Mouse (Mus musculus) cerebellum, adult (tissue): ENCODE results near the gene Cyth1.

ENCODE experiments used
- ATAC-seq: cut with Nextera tagmentation; 2 replicates; pipeline ENCODE4 v1.9.2; 2017; ENCODE audit warnings: mild to moderate bottlenecking, moderate library complexity, mixed read lengths; ENCODE audit not compliant: insufficient number of reproducible peaks, low FRiP score, low TSS enrichment

Cyth1 gene

DNA sequence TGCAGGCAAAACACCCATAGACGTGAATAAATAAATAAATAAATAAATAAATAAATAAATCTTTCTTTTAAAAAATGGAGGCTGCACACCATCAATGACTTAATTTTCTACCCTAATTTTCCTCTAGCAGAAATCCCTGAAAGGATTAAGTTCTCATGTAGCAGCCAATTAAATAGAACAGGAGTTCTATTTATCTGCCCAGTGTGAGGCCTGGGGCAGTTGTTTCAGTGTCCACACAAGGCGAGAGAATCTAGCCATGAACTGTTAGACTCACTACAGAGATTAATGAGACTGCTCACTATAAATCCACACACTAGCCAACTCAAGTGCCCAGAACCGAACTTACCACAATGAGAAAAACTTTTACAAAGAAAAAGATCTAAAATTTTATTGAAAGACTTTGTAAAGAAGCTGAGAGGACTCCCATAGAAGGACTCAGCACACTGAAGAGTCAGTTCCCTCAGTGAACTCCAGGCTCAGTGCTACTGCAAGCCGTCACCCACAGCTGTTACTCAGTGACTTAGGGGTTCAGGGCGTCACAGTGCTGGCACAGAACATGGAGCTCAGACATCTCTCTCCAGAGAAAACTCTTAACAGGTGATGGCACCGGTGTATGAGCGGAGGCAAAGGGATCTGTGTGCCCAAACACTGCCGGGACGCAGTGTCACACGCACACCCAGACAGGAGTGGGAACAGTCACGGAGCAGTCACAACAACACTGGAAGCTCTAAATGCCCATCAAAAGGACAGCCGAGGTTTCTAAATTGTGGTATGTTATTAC lies 23.1 kb downstream of the Cyth1 start:
- no peak for ATAC-seq

DNA sequence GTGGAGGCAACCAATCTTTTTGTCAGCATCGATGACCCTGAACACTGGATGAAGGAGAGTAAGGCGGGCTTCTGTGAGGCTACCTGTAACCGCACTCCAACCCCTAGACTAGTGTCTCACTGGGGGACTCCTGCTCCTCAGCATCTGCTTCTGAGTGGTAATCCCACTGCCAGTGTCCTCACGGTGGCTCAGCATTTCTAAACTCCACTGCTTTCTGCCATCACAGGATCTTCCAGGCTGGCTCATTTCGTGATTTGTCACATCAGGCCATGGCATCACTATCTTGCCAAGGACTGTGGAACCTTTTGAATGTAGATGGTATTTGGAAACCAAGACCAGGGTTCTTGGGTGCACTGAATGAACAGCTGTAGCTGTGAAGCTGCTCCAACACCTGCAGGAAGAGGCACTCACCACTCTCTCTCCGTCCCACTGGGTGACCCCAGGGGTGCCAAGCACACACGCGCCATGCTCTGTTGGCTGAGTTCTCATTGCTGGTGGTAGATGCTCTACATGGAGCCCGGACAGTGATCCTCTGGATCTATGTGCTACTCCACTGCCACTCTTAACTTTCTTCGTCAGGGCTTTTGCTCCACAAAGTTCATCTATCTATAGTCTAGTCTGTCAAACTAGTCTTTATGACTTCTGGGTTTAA lies 24.9 kb downstream of the Cyth1 start:
- no peak; the same call in 1 of the 2 replicates for ATAC-seq

DNA sequence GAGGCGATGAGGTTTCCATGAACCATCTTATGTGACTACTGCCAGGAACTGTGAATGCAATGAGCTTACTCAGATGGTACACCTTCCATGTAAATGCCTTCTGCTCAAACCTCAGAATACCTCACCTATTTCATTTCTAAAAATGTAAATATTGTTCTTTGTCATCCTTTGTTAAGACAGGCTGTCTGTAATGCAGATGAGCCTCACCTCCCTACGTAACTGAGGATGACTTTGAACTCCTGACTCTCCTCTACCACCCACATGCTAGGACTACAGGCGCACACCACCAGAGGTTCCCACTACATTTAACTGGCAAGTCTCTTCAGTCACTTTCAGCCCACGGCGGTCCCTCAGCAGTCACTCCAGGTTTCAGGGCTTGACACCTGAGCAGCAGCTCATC lies 25.5 kb downstream of the Cyth1 start:
- ATAC-seq: no peak

DNA sequence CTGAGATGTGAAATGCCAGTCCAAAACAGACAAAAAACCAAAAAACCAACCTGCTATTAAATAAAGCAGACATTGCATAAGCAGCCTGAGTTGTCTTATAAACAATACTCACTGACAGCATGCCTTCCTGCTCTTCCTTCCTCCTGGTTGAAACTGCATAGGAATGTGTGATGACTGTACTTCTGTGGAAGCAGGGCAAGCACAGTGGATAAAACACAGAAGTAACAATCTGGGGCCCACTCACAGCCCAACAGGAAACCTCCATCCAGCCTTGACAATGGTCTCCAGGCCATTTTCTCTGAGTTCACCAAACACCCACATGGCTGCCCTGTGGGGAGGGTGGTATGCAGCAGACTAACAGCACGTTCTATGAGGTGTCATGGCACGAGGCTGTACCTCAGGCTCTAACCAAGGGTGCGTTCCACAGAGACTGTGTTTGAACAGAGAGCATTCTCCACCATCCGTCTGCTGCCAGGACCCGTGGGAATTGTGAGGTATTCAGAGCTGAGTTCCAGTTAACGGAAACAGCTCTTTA lies 26.0 kb downstream of the Cyth1 start:
- no peak for ATAC-seq

DNA sequence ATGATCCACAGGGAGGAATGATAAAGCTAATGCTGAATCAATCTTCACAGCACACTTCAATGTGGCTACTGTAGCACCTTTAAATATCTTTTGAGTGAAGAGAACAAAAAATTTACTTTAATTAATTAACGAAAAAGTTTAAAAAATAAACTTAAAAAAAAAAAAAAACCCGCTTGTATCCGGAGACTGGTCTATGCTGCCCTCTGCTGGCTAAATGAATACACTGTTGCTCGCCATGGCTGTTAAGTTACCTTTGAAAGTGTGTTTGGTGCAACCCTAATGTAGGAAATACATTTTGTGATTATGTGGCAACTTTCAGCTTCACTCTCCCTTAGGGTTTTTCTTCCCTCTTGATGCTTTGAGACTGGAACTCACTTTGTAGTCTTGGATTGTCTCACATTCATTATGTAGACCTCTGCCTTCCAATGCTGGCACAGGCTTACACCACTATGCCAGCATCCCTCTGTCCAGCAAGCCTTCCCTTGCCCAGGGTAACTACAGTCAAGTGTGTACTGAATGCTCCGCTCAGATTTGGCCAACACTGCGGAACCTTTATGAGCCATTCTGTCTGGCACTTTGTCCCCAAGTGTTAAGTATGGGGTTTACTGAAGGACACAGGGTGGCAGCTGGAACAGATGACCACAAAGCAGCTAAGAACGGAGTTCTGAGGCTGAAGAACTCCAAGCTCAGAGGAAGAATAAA lies 27.7 kb downstream of the Cyth1 start:
- no peak for ATAC-seq

DNA sequence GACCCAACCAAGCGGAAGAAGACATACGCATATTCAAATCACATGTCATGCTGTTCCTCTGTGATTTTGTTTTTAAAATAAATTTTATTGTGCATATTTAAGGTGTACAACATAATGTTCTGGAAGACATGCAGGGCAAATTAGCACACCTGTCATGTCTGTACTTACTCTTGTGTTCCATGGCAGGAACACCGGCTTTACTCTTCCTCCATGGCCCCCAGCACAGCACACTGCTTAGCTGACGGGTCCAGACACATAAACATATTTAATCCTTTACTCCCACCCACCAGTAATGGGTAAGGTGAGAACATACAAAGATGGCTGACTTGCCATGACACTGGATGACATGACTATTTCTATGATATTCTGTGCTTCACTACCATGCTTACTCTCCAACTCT lies 29.3 kb downstream of the Cyth1 start:
- ATAC-seq: no peak

DNA sequence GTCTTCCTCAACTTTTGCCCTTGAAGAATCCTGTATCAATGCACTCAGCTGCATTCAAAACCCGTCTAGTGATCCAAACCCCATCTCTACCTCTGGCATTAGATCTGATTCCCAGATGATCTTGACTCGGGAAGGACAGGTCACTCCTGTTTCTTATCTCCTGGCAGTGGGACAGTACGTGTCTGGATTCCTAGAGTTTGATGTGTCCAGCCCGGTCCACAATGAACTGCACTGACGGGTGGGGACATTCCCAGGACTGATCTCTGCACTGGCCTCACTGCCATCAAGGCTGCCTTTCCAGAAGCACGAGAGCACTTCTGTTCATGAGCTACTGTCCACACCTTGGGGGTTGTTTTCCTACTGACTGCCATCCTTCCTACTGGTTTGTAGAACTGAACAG lies 31.9 kb downstream of the Cyth1 start:
- ATAC-seq: no peak

DNA sequence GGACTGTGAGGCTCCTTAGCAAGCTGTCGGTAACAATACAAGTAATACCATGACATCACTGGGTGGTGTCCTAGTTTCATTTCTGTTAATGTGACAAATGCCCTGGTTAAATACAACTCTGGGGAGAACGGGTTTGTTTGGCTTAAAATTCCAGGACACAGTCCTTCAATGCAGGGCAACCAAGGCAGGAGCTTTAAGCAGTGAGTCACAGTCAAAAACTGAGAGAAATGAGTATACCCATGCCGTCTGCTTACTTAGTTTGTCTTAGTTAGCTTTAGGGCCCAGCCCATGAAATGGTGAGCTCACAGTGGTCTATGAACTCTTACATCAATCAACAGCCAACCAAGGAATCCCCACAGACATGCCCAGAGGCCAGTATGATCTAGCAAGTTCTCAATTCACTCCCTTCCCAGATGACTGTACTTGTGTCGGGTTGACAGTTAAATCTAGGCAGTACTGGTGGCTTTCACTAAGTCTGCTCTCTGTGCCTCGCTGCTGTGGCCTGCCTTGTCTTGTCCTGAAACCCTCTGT lies 32.4 kb downstream of the Cyth1 start:
- no peak for ATAC-seq

DNA sequence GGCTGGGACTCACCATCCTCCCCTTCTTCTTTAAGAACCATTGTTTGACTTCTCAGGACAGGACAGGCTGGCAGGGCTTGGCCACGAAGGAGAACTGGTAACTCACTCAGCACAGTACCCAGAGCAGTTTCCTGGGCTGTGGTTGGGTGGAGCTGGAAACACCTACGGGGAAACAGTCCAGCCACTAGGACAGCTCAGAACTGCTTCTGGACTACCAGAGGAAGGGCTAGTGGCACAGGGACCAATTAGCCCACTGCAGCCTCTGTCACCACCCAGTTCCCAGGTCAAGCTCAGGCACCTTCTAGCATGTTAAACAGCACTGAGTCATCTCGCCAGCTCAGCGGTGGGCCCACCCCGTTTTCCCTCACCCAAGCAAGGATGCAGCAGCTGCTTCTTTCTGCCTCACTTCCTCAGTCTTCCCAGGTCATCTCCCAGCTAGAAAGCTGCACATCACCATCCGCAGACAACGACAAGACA lies 35.7 kb downstream of the Cyth1 start:
- no peak for ATAC-seq

DNA sequence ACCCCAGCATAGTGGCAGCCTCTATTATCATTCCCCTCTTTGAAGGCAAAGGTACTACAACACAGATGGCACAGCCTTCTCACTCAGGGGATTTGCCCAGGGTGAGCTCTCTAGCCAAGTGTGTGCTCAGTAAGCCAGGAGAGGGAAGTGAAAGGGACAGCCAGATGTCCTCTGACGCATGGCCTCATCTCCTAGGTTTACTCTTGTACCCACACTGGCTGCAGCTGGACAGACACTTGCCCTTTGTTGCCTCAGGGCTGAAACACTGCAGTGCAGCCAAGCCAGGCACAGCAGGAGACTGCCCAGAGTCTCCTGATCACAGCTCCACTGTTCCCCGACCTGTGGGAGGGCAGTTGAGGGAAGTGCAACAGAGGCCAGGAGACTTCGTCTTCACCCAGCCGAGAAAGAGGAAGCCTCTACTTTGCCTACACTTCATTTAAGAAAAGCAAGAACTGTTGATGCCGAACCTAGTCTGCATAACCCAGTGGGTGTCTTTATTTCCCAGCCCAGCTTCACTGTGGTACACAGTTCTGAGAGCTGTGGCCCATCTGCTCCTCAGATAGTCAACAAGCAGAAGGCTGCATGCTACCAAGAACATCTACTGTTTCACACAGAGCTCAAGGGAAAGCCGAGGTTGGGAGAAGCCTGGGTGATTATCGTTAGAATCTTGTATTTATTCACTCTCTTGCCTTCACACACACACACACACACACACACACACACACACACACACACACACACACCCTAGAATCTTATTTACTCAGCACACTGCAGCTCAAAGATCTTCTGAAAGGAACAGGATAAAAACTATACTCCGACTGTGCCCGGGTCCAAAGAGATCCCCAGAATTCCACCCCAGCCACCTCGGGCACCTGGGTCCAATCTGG lies 36.4 kb downstream of the Cyth1 start:
- ATAC-seq: peak; percentile 41; the same call in 1 of the 2 replicates

DNA sequence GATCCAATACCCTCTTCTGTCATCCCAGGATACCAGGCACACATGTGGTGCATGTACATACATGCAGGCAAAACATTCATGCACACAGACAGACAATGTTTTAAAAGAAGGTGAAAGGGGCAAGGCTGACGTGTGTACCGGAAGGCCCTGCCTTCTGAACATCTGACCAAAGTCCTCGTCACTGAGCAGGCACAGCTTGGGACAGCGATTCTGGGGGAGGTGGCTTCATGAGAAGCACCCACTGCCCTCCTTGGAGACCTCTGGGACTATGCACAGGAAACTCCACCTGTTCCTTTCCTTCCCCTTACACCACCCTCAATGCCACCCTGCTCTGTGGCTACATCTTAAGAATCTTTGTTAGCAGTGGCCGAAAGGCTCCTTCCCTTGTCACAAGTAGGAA lies 37.4 kb downstream of the Cyth1 start:
- ATAC-seq: no peak

DNA sequence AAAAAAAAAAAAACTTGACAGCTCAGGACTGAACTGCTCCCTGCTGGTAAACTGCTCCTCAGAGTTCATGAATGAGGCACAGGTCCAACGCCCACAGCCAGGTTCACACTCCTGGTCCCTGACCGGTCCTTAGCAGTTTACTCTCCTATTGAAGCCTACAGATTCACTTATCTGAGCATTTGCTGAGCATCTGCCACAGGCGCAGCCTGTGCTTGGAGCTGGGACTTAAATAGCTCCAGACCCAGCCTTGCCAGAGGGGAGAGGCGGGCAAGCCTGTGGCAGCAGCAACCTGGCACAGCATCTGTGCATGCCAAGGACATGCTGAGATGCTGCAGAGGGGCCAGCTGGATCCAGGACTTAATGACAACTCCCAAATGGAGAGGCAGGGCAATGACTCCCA lies 38.3 kb downstream of the Cyth1 start:
- ATAC-seq: peak; percentile 42; the same call in 1 of the 2 replicates

DNA sequence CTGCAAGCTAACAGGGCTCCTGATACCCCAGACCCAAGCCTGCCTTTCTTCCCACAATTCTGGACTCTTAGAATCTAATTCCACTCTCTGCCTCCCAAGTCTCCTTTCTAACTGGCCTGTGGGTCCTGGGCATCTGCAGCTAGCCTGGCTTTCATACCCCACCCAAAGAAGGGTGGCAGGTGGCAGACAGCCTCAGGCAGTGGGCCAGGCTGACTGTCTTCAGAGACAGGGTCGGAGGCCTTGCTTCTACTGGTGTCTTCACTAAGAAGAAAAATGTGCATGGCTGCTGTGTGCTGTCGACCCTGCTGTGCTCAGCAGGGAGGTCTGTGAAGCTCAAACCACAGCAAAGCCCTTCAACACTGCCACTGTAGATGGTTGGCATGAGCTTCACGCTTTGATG lies 39.0 kb downstream of the Cyth1 start:
- ATAC-seq: no peak

DNA sequence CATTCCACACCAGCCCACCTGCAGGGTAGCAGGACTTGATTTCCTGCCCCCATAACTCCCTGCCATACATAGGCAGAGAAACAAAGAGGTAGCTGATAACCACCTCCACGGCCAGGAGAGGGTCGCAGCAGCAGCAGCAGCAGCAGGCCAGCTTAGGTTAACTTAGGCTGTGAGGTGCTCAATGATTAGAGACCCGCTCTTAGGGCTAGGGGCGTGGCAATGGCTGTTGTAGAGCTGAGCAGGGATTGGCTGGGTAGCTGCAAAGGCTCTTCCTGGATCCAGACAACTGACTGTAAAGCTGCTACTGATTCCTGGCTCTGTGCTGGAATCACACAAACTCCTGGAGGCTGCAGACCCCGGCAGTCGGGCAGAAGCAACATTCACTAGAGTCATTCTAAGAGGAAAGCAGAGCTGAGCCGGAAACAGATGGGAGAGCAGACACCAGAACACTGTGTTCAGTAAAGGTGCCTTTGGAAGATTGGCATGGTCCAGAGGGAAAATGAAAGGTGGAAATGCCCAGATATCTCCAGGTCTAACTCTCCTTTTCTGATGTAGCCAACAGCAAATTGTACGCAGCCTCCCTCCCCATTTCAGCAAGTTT lies 39.6 kb downstream of the Cyth1 start:
- ATAC-seq: no peak

DNA sequence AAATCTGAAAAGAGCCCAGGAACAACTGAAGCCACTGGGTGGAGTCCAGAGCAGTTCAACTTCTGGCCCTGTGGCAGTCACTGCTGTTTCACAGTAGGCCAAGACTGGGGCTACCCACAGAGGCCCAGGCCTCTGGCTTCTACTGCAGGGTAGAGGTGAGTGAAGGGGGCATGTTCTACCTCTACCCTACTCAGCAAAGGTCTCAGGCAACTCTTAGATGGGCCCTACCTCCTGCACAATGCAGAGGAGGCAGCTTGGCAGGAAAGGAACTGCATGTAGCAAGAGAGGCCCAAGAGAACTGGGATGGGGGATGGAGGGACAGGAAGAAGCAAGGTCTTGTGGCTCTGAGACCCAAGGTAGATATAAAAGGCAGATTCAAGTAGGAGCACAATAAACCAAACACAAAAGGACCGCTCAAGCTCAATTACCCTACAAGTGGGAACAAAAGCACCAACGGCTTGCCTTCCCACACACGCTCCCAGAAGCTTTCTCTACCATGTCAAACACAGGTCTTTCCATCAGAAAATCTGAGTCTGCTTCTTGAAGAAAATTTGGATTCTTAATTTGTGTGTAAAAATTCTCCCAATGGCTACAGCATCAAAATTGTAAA lies 40.9 kb downstream of the Cyth1 start:
- no peak for ATAC-seq

DNA sequence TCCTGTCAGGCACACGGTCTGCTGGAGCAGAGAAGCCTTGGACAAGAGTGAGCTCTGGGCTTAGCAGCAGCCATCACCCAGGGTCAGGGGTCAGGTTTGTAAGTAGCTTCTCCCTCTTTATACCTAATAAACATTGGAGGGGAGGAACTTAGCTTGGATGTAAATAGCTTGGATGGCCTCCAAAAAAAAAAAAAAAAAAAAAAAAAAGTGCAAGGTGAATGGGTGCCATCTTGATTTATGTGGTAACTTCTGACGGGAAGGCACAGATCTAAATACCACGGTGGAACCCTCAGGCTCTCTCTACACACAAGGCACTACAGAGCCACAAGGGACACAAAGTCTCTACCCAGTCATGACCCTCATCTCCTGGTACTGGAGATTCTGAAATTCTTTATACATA lies 42.1 kb downstream of the Cyth1 start:
- no peak for ATAC-seq

DNA sequence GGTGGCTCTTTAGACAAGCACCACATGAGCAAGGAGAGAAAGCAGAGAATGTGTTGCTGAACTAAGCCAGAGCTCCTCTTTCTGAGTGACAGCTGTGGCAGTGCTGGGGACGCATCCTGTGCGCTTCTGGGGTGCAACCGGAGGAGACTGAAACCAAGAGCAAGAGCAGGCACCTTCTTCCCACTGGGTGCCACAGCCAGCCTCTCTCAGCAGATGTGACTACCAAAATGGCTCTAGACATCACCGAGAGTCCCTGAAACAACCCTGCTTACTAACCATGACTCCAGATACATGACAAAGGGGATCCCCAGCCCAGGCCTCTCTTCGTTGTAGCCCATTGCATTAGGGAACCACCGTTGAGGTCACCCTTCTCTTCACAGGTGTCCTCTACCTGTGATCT lies 44.9 kb downstream of the Cyth1 start:
- no peak for ATAC-seq

DNA sequence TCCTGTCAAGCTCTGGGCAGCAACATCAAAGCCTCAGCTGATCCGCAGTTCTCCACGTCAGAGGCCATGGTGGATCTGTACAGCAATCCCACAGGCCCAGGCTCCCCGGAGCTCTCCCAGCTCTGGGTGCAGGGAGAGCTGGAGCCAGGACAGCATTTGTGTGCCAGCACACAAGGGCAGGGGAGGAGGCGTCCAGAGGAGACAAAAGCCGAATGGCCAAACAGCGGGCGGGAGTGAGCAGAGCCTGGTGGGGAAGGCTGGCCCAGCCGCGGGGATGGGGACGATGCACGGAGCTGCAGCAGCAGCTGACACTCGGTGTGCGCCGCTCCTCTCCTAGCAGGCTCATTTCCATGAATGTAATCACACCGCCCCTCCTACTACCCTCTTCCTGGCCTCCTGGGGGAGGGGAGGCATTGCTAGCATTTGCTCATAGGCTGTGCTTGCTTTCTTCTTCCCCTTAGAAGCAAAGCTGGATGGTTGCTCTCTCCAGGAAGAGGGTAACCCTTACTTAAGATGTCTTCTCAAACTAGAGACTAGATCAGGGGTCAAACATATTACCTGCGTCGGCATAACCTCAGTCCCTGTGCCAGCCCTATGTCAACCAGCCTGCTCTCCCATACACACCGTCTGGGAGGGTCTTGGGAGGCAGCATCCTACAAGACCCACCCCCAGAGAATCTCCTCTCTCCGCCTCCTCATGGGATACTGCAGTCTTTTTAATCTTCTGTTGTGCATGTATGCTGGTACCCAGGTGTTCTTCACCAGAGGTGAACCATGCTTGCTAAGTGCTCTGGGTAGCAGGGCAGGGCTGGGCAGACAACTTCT lies 45.8 kb downstream of the Cyth1 start:
- ATAC-seq: peak; percentile 59; the same call in 1 of the 2 replicates
